Mouse (Mus musculus) myocyte (in vitro differentiated cells): ENCODE measurements around the gene Wscd1. TPM values are rescaled to one million over a fixed set of nuclear protein-coding genes. Genes with fewer than 3 reads are reported as not detected.

Experiments
- H3K27me3 ChIP-seq: one replicate; pipeline ENCODE4 v1.6.1; 2011; ENCODE audit not compliant: control insufficient read depth, insufficient read depth, insufficient read length
- H3K36me3 ChIP-seq: one replicate; pipeline ENCODE4 v1.6.1; 2011; ENCODE audit not compliant: control insufficient read depth, insufficient read depth
- H3K4me2 ChIP-seq: one replicate; pipeline ENCODE4 v1.6.1; 2011; ENCODE audit warnings: low read depth, control low read depth
- H3K4me3 ChIP-seq: one replicate; pipeline ENCODE4 v1.5.1; 2011; ENCODE audit warnings: mild to moderate bottlenecking, control low read depth, moderate library complexity
- H3K79me2 ChIP-seq: one replicate; pipeline ENCODE4 v1.6.1; 2011; ENCODE audit not compliant: control insufficient read depth, insufficient read depth
- H3ac ChIP-seq: one replicate; pipeline ENCODE4 v1.6.1; 2011; ENCODE audit not compliant: control insufficient read depth, insufficient read length
- CEBPB ChIP-seq: IDR thresholded peaks from 2 replicates; pipeline ENCODE4 v1.6.1; 2011; ENCODE audit warnings: mild to moderate bottlenecking, moderate library complexity; ENCODE audit not compliant: poor library complexity, insufficient read depth, severe bottlenecking
- E2F4 ChIP-seq: IDR thresholded peaks from one replicate; pipeline ENCODE4 v1.6.1; 2011; ENCODE audit warnings: mild to moderate bottlenecking, control low read depth, moderate library complexity; ENCODE audit not compliant: insufficient read depth
- MAX ChIP-seq: IDR thresholded peaks from one replicate; pipeline ENCODE4 v1.6.1; 2011; ENCODE audit warnings: low read depth, mild to moderate bottlenecking, control low read depth
- MYOD1 ChIP-seq, 3 experiments: IDR thresholded peaks; one replicate each; pipeline ENCODE4 v1.6.1; 2011; ENCODE audit warnings: control low read depth in 2 of 3, low read depth in 2 of 3, mild to moderate bottlenecking in 2 of 3, moderate library complexity in 1 of 3; ENCODE audit not compliant: insufficient read length in 2 of 3, control insufficient read depth in 1 of 3
- MYOG ChIP-seq, 3 experiments: IDR thresholded peaks; one replicate each; pipeline ENCODE4 v1.6.1; 2011; ENCODE audit warnings: control low read depth in 2 of 3, low read depth in 2 of 3, mild to moderate bottlenecking in 2 of 3; ENCODE audit not compliant: insufficient read length in 2 of 3, control insufficient read depth in 1 of 3, insufficient read depth in 1 of 3
- POLR2A ChIP-seq: IDR thresholded peaks from one replicate; pipeline ENCODE4 v1.6.1; 2011; ENCODE audit warnings: low read depth, mild to moderate bottlenecking, control low read depth, moderate library complexity; ENCODE audit not compliant: insufficient read length
- POLR2AphosphoS2 ChIP-seq: IDR thresholded peaks from one replicate; pipeline ENCODE4 v1.6.1; 2011; ENCODE audit warnings: low read depth, control low read depth; ENCODE audit not compliant: insufficient read length
- REST ChIP-seq: IDR thresholded peaks from one replicate; pipeline ENCODE4 v1.6.1; 2011; ENCODE audit warnings: mild to moderate bottlenecking, control low read depth, moderate library complexity; ENCODE audit not compliant: insufficient read depth, insufficient read length
- SRF ChIP-seq: IDR thresholded peaks from one replicate; pipeline ENCODE4 v1.6.1; 2011; ENCODE audit warnings: low read depth; ENCODE audit not compliant: control insufficient read depth, insufficient read length
- TCF12 ChIP-seq: IDR thresholded peaks from one replicate; pipeline ENCODE4 v1.6.1; 2011; ENCODE audit warnings: mild to moderate bottlenecking, control low read depth; ENCODE audit not compliant: poor library complexity, insufficient read depth, severe bottlenecking
- TCF3 ChIP-seq: IDR thresholded peaks from one replicate; pipeline ENCODE4 v1.6.1; 2011; ENCODE audit warnings: low read depth, control low read depth; ENCODE audit not compliant: insufficient read length
- USF1 ChIP-seq: IDR thresholded peaks from one replicate; pipeline ENCODE4 v1.6.1; 2011; ENCODE audit warnings: low read depth, mild to moderate bottlenecking, control low read depth, moderate library complexity
- polyA plus RNA-seq: library from polyadenylated mRNA; unstranded; fragments of >200 nt; fragmentation: generic; extraction: Trizol; gene quantifications from one replicate; pipeline ENCODE4 v1.2.1, GENCODE M21; 2012; ENCODE audit warnings: missing spikeins

Wscd1 gene
- polyA plus RNA-seq, result 0.01 TPM

DNA sequence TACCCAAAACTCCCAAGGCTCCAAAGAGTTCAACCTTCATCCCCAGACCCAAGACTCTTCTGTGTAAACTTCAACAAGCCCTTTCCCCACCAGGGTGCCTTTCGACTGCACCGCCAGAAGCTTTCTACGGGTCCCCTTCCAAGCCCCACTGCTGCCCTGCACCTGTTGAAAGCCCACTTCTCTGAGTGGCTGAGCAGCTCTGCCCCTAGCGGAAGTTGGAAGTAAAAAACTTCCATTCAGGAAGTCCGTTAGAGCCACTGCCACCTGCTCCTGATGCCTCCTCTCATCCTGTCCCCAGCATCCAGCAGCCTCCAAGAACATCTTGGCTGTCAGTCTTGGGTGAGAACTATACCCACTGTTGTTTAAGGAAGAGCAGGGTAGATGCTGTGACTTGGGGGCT, at the start of gene Wscd1:
Wscd1 (plus strand) TSS at position 250 of the 400 bp plus-strand sequence.
- Histone ChIP-seq H3K36me3 (no peaks in the 10 kb centered on the region), H3K4me3 (no peak within 1 kb of the TSS), H3K4me2 (no peak within 1 kb of the TSS), H3ac (no peak within 1 kb of the TSS), H3K27me3 (peaks cover 22% of the 10 kb centered on the region), H3K79me2 (no peaks in the 10 kb centered on the region)
- no peak for TF ChIP-seq MAX
- no peak for TF ChIP-seq USF1
- TF ChIP-seq SRF, result no peak
- no peak for TF ChIP-seq TCF3
- no peak for TF ChIP-seq POLR2AphosphoS2
- no peak for TF ChIP-seq MYOG (IDR thresholded peaks at IDR 0.05; ENCODE audit: control insufficient read depth in 1 of 3, insufficient read depth in 1 of 3, insufficient read length in 2 of 3, low read depth in 2 of 3)

DNA sequence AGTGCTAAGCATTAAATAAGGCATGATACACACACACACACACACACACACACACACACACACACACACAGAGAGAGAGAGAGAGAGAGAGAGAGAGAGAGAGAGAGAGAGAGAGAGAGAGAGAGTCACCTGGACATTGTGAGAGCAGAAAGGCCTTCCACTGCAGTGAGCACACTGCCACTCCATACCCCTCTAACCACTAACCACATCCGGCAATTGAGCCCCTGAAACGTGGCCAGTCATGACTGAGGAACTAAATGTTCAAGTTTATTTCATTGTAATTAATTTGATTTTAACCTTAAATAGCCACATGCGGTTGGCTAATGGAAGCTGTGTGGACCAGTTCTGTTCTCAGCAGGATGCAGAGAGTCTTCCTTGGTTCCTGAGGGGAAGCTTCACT, 21.7 kb upstream of the Wscd1 start:
- H3K27me3 ChIP-seq, result no peaks in the 10 kb centered on the region
- H3K4me2 ChIP-seq, result no peak overlapping the region
- no peaks in the 10 kb centered on the region for H3K36me3 ChIP-seq
- no peak for TF ChIP-seq SRF
- no peak for TF ChIP-seq USF1
- TF ChIP-seq MYOG (IDR thresholded peaks at IDR 0.05; ENCODE audit: control insufficient read depth in 1 of 3, insufficient read depth in 1 of 3, insufficient read length in 2 of 3, low read depth in 2 of 3), result no peak
- TF ChIP-seq TCF3, result no peak
- TF ChIP-seq MYOD1 (IDR thresholded peaks at IDR 0.05; ENCODE audit: control insufficient read depth in 1 of 3, insufficient read length in 2 of 3, low read depth in 2 of 3), result no peak
- no peak for TF ChIP-seq POLR2AphosphoS2
- TF ChIP-seq CEBPB, result no peak
- TF ChIP-seq E2F4, result no peak
- no peak overlapping the region for H3ac ChIP-seq
- H3K4me3 ChIP-seq, result no peak overlapping the region
- H3K79me2 ChIP-seq, result no peaks in the 10 kb centered on the region

GRCm38 (mm10) chr11:71729287-71729686, 20.4 kb upstream of the Wscd1 start:
- no peak overlapping the region for H3K4me3 ChIP-seq
- no peak overlapping the region for H3ac ChIP-seq
- no peak overlapping the region for H3K4me2 ChIP-seq
- H3K36me3 ChIP-seq, result no peaks in the 10 kb centered on the region
- H3K27me3 ChIP-seq, result no peaks in the 10 kb centered on the region
- H3K79me2 ChIP-seq, result no peaks in the 10 kb centered on the region
- no peak for TF ChIP-seq POLR2A
- no peak for TF ChIP-seq MAX
- no peak for TF ChIP-seq SRF
- TF ChIP-seq REST, result no peak
- no peak for TF ChIP-seq E2F4
- TF ChIP-seq MYOD1 (IDR thresholded peaks at IDR 0.05; ENCODE audit: control insufficient read depth in 1 of 3, insufficient read length in 2 of 3, low read depth in 2 of 3), result no peak
- no peak for TF ChIP-seq TCF12
- no peak for TF ChIP-seq CEBPB
- TF ChIP-seq POLR2AphosphoS2, result no peak
- TF ChIP-seq USF1, result no peak
- TF ChIP-seq MYOG (IDR thresholded peaks at IDR 0.05; ENCODE audit: control insufficient read depth in 1 of 3, insufficient read depth in 1 of 3, insufficient read length in 2 of 3, low read depth in 2 of 3), result no peak
- no peak for TF ChIP-seq TCF3

DNA sequence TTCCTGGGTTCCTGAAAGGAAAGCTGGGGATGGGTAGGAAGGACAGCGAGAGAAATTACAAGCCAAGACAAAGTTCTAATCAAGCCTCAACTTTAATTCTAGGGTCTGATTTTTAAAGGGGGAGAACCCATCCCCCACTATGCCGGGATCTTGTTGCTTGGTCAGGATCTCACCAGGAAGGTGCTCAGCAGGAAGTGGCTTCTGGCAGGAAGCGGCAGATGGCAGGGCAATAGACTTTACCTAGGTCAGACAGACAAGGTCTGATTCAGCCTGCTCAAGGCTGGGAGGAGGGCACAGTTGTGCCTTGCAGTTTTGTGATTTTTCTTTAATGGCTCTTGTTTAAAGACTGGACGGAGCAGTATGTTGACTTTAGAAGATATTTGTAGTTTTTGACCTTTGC, 15.9 kb upstream of the Wscd1 start:
- H3K36me3 ChIP-seq, result no peaks in the 10 kb centered on the region
- no peak for TF ChIP-seq TCF3
- H3K27me3 ChIP-seq, result peaks cover 5% of the 10 kb centered on the region
- H3K79me2 ChIP-seq, result no peaks in the 10 kb centered on the region
- H3ac ChIP-seq, result no peak overlapping the region
- no peak overlapping the region for H3K4me2 ChIP-seq
- no peak overlapping the region for H3K4me3 ChIP-seq

GRCm38 (mm10) chr11:71737106-71737505, 12.6 kb upstream of the Wscd1 start:
- Histone ChIP-seq H3K4me3 (no peak overlapping the region), H3K4me2 (no peak overlapping the region), H3K27me3 (peaks cover 22% of the 10 kb centered on the region), H3K36me3 (no peaks in the 10 kb centered on the region), H3K79me2 (no peaks in the 10 kb centered on the region), H3ac (no peak overlapping the region)
- no peak for TF ChIP-seq MYOD1 (IDR thresholded peaks at IDR 0.05; ENCODE audit: control insufficient read depth in 1 of 3, insufficient read length in 2 of 3, low read depth in 2 of 3)
- TF ChIP-seq MAX, result no peak
- TF ChIP-seq POLR2A, result no peak
- no peak for TF ChIP-seq MYOG (IDR thresholded peaks at IDR 0.05; ENCODE audit: control insufficient read depth in 1 of 3, insufficient read depth in 1 of 3, insufficient read length in 2 of 3, low read depth in 2 of 3)
- no peak for TF ChIP-seq POLR2AphosphoS2
- TF ChIP-seq E2F4, result no peak
- TF ChIP-seq TCF12, result no peak
- TF ChIP-seq SRF, result no peak
- no peak for TF ChIP-seq REST
- TF ChIP-seq USF1, result no peak
- TF ChIP-seq TCF3, result no peak
- TF ChIP-seq CEBPB, result no peak
